Mouse (Mus musculus): Measurements from ENCODE around the gene Zfp74.

DNA sequence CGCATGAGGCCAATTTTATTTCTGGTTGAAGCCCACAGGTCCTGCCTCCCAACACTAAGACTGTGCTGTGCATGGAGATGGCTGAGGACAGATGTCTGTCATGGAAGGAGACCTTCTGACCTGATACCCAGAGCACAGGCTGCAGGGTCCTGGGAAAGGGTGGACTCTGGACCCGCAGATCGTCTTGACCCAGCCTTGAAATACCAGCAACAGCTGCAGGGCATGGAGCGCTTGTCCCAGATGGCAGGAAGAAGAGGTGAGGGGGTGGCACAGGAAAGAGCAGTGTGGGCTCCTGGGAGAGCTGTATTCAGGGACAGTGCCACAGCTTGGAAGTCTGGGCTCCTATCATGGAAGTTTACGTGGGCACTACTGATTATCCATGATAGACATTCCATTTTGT, 33.7 kb upstream of the Zfp74 start:
- no peak for TF ChIP-seq CTCF (IDR thresholded peaks at IDR 0.05; ENCODE audit: insufficient read depth, low read depth, low read length)
- TF ChIP-seq POLR2A (IDR thresholded peaks at IDR 0.05; ENCODE audit: insufficient read depth, low read depth, low read length) = no peak
